Mouse (Mus musculus): ENCODE measurements around the gene Aggf1.

DNA sequence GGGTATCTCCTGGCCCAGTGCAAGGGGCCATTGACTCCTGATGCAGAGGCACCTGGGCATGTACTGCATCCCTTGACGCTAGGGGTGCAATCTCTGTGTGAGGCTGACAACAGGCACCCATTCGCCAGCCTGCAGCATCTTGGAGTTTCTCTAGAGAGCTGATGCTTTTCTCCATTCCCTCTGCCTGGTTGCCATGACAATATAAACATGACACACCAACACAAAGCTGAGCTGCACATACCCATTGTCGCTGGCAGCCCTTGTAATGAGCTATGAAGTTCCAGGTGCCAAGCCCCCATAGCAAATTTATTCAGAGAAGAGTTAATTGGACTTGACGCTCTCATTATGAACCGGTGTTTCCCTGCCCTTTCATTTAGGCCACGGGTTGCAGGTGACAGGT is 63.1 kb downstream of the Aggf1 start:
- TF ChIP-seq POLR2A (IDR thresholded peaks at IDR 0.05; ENCODE audit: borderline replicate concordance, extremely low read depth, insufficient read depth, insufficient read length, poor library complexity, severe bottlenecking) (no peak), CTCF (IDR thresholded peaks at IDR 0.05; ENCODE audit: borderline replicate concordance, extremely low read depth, insufficient read depth, insufficient read length) (no peak)

Data from brain, embryonic 14.5 days (tissue).